Mouse (Mus musculus) embryonic facial prominence, embryonic 11.5 days (tissue): ENCODE results near the gene Magix. TPM values are rescaled to one million over a fixed set of nuclear protein-coding genes. Genes with fewer than 3 reads are reported as not detected.

ENCODE experiments used
- ATAC-seq: fragments of 200-750 bp; cut with Nextera tagmentation; replicated peaks from 2 replicates; pipeline ENCODE4 v1.8.0; 2017; ENCODE audit warnings: low read depth; ENCODE audit not compliant: insufficient number of reproducible peaks, low FRiP score, low TSS enrichment
- DNase-seq: peaks from one replicate; pipeline ENCODE4 v3.0.0-alpha.2; 2015; ENCODE audit warnings: low spot score
- H3K27ac ChIP-seq: fragments of 300-500 bp; sonication (generic); replicated peaks from 2 replicates; pipeline ENCODE4 v1.5.1; 2014; ENCODE audit warnings: mild to moderate bottlenecking, low read depth, low read length, control low read depth
- H3K27me3 ChIP-seq: fragments of 300-500 bp; sonication (generic); 2 replicates; pipeline ENCODE4 v1.6.1; 2014; ENCODE audit warnings: mild to moderate bottlenecking, low read length, moderate library complexity, mixed read lengths; ENCODE audit not compliant: control insufficient read depth, insufficient read depth
- H3K36me3 ChIP-seq: fragments of 300-500 bp; sonication (generic); replicated peaks from 2 replicates; pipeline ENCODE4 v1.6.1; 2014; ENCODE audit warnings: low read depth, mild to moderate bottlenecking, low read length, moderate library complexity, mixed read lengths; ENCODE audit not compliant: control insufficient read depth, insufficient read depth
- H3K4me1 ChIP-seq: fragments of 300-500 bp; sonication (generic); 2 replicates; pipeline ENCODE4 v1.6.1; 2014; ENCODE audit warnings: low read length, mixed read lengths; ENCODE audit not compliant: control insufficient read depth, insufficient read depth
- H3K4me2 ChIP-seq: fragments of 300-500 bp; sonication (generic); 2 replicates; pipeline ENCODE4 v1.6.1; 2014; ENCODE audit warnings: low read depth, mild to moderate bottlenecking, control low read depth, low read length, moderate library complexity
- H3K4me3 ChIP-seq: fragments of 300-500 bp; sonication (generic); 2 replicates; pipeline ENCODE4 v1.5.1; 2014; ENCODE audit warnings: low read depth, low read length, control low read depth
- H3K9ac ChIP-seq: fragments of 300-500 bp; sonication (generic); replicated peaks from 2 replicates; pipeline ENCODE4 v1.6.1; 2014; ENCODE audit warnings: mild to moderate bottlenecking, control low read depth, low read length
- H3K9me3 ChIP-seq: fragments of 300-500 bp; sonication (generic); replicated peaks from 2 replicates; pipeline ENCODE4 v1.6.1; 2016; ENCODE audit warnings: mild to moderate bottlenecking, low read length, inconsistent platforms, mixed read lengths; ENCODE audit not compliant: control insufficient read depth
- whole genome bisulfite sequencing: fragments of 180-500 bp; shearing (Covaris S2); extraction: QIAGEN DNeasy Blood & Tissue Kit; methylation state at CpG from one replicate; pipeline ENCODE4 v1.1.7; 2014; 5-methylcytosine and 5-hydroxymethylcytosine counted together
- polyA plus RNA-seq: library from polyadenylated mRNA; unstranded; fragments of >200 nt; fragmentation: Nextera tagmentation; extraction: Ambion mirVana; gene quantifications from 2 replicates; pipeline ENCODE4 v1.2.1, GENCODE M21; 2014

Gene Magix
- polyA plus RNA-seq, 1 experiment from 2014 or later: 0.10 TPM

GRCm38 (mm10) chrX:7672739-7673138 is 8.3 kb downstream of the Magix start:
- Histone ChIP-seq H3K4me2 (no peak overlapping the region), H3K9me3 (no peaks in the 10 kb centered on the region), H3K27ac (no peak overlapping the region), H3K4me3 (no peak overlapping the region), H3K4me1 (no peaks in the 10 kb centered on the region), H3K27me3 (no peaks in the 10 kb centered on the region), H3K36me3 (no peaks in the 10 kb centered on the region), H3K9ac (no peak overlapping the region)
- WGBS: 53% methylated on average over 6 of the region's 6 CpGs
- ATAC-seq (no peak), DNase-seq (no peak)

GRCm38 (mm10) chrX:7670921-7671623 is 10.0 kb downstream of the Magix start, which contains the start of gene Plp2:
Gene Plp2 (minus strand): TSS chrX:7671390.
- Histone ChIP-seq H3K27ac (no peak within 1 kb of the TSS), H3K4me1 (no peaks in the 10 kb centered on the region), H3K27me3 (no peaks in the 10 kb centered on the region), H3K4me2 (peak within 1 kb of the TSS; percentile 56), H3K9ac (peak within 1 kb of the TSS; percentile 41), H3K4me3 (peak within 1 kb of the TSS; percentile 37), H3K9me3 (no peaks in the 10 kb centered on the region), H3K36me3 (no peaks in the 10 kb centered on the region)
- WGBS: 15% methylated on average over 35 of the region's 36 CpGs
- no peak for DNase-seq
- ATAC-seq: peak; percentile 49; the same call in 1 of the 2 replicates

- no peaks in the 10 kb centered on the region for H3K36me3 ChIP-seq
- no peaks in the 10 kb centered on the region for H3K9me3 ChIP-seq
- no peak overlapping the region for H3K27ac ChIP-seq
- H3K4me1 ChIP-seq: no peaks in the 10 kb centered on the region
- H3K4me3 ChIP-seq: peak overlapping the region; percentile 37
- WGBS: 15% methylated on average over 17 of the region's 19 CpGs
- DNase-seq (peak; percentile 47), ATAC-seq (peak; percentile 46; the same call in 1 of the 2 replicates)
- peak overlapping the region; percentile 56 for H3K4me2 ChIP-seq
- H3K27me3 ChIP-seq: no peaks in the 10 kb centered on the region
- peak overlapping the region; percentile 41; the same call in 1 of the 2 replicates for H3K9ac ChIP-seq
Observed at GRCm38 (mm10) chrX:7670390-7670881, 10.6 kb downstream of the Magix start.

GRCm38 (mm10) chrX:7665739-7666502 is 15.1 kb downstream of the Magix start:
- ATAC-seq: no peak
- no peaks in the 10 kb centered on the region for H3K36me3 ChIP-seq
- WGBS: 77% methylated on average over 21 of the region's 21 CpGs

GRCm38 (mm10) chrX:7664791-7665190 is 16.3 kb downstream of the Magix start:
- no peak overlapping the region for H3K27ac ChIP-seq
- WGBS: 90% methylated on average over 11 of the region's 11 CpGs
- no peak overlapping the region for H3K4me3 ChIP-seq
- H3K9ac ChIP-seq: no peak overlapping the region
- DNase-seq (no peak), ATAC-seq (no peak)
- no peaks in the 10 kb centered on the region for H3K9me3 ChIP-seq
- no peaks in the 10 kb centered on the region for H3K36me3 ChIP-seq
- no peaks in the 10 kb centered on the region for H3K4me1 ChIP-seq
- no peak overlapping the region for H3K4me2 ChIP-seq
- no peaks in the 10 kb centered on the region for H3K27me3 ChIP-seq

More at GRCm38 (mm10) chrX:7665739-7666502, 15.1 kb downstream of the Magix start:
- DNase-seq: no peak
- no peak overlapping the region for H3K4me2 ChIP-seq
- no peaks in the 10 kb centered on the region for H3K9me3 ChIP-seq
- no peaks in the 10 kb centered on the region for H3K4me1 ChIP-seq
- no peak overlapping the region for H3K27ac ChIP-seq
- no peaks in the 10 kb centered on the region for H3K27me3 ChIP-seq
- H3K9ac ChIP-seq: no peak overlapping the region
- no peak overlapping the region for H3K4me3 ChIP-seq

GRCm38 (mm10) chrX:7662936-7663335 is 18.1 kb downstream of the Magix start:
- 81% methylated on average over 3 of the region's 3 CpGs for WGBS
- no peak for DNase-seq

GRCm38 (mm10) chrX:7661086-7661485 is 20.0 kb downstream of the Magix start:
- no peaks in the 10 kb centered on the region for H3K4me1 ChIP-seq
- 78% methylated on average over 4 of the region's 4 CpGs for WGBS
- no peaks in the 10 kb centered on the region for H3K36me3 ChIP-seq
- H3K27me3 ChIP-seq: no peaks in the 10 kb centered on the region
- H3K27ac ChIP-seq: no peak overlapping the region
- no peak for DNase-seq
- no peak overlapping the region for H3K4me2 ChIP-seq
- no peak for ATAC-seq
- no peak overlapping the region for H3K4me3 ChIP-seq
- H3K9ac ChIP-seq: no peak overlapping the region
- no peaks in the 10 kb centered on the region for H3K9me3 ChIP-seq

More at GRCm38 (mm10) chrX:7662936-7663335, 18.1 kb downstream of the Magix start:
- no peak for ATAC-seq
- Histone ChIP-seq H3K27ac (no peak overlapping the region), H3K4me1 (no peaks in the 10 kb centered on the region), H3K4me2 (no peak overlapping the region), H3K36me3 (no peaks in the 10 kb centered on the region), H3K9me3 (no peaks in the 10 kb centered on the region), H3K4me3 (no peak overlapping the region), H3K9ac (no peak overlapping the region), H3K27me3 (no peaks in the 10 kb centered on the region)
